Mouse (Mus musculus) megakaryocyte, embryonic 14.5 days (primary cell): ENCODE results near the gene Ola1.

Experiments used
- FLI1 ChIP-seq: IDR thresholded peaks from 2 replicates; pipeline ENCODE4 v1.6.1; 2012; ENCODE audit warnings: low read length, inconsistent platforms, mixed read lengths
- GATA1 ChIP-seq: IDR thresholded peaks from 3 replicates; pipeline ENCODE4 v1.6.1; 2012; ENCODE audit warnings: mixed read lengths, low read length, inconsistent platforms, borderline replicate concordance

DNA sequence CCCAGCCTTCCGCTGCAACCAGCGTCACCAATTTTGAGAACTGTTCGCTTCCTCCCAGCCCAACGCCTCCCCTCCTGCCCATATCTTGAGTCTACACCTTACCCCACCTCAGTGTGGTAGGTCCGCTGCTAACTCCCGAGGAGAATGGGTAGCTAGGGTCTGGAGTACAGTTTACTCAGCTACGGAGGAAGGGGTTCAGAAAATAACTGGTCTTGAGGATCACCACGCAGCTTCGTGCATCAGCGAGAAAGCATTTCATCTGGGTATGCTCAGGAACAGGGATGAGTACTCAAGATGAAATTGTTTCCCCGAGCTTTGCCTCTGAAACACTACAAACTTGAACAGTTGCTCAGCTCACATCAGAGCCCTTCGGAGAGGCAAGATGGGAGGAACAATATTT lies 49.6 kb upstream of the Ola1 start:
- no peak for TF ChIP-seq FLI1
- TF ChIP-seq GATA1, result no peak
